Mouse (Mus musculus): ENCODE data around the gene Gprc5b.

DNA sequence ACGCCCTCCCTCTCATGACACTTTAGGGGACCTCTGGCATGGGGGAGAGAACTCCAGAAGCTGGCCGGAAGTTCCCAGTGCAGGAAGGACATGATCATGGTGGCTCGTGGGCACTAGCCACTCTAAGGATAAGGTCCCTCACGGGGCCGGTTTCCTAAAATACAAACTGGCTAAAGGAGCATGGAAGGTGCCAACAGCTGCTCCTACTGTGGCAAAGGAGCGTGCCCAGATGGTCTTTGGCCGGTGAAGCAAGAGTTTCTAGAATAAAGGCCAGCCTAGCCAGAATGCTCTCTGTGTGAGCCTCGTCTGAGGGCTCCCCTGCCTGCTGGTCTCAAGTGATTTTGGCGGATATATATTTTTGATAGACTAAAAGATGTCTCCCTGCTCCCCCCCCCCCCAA lies 15.3 kb downstream of the Gprc5b start:
- TF ChIP-seq CTCF (conservative IDR thresholded peaks at IDR 0.05 in 1 of 2, IDR thresholded peaks at IDR 0.05 in 1 of 2; ENCODE audit: low read depth in 2 of 2, low read length in 2 of 2): no peak
- no peak for TF ChIP-seq ELF1 (IDR thresholded peaks at IDR 0.05; ENCODE audit: low read depth, low read length)
- TF ChIP-seq NRF1 (IDR thresholded peaks at IDR 0.05; ENCODE audit: low read depth, low read length): no peak
- no peak for TF ChIP-seq CHD1 (IDR thresholded peaks at IDR 0.05; ENCODE audit: low read depth, low read length)
- no peak for TF ChIP-seq POLR2AphosphoS2 (IDR thresholded peaks at IDR 0.05; ENCODE audit: low read depth, low read length)
- no peak for TF ChIP-seq BHLHE40 (IDR thresholded peaks at IDR 0.05; ENCODE audit: low read depth, low read length)
- TF ChIP-seq ZNF384 (IDR thresholded peaks at IDR 0.05; ENCODE audit: low read depth, low read length): no peak
- TF ChIP-seq MAFK (IDR thresholded peaks at IDR 0.05; ENCODE audit: insufficient replicate concordance, low read length): no peak
